Mouse (Mus musculus) megakaryocyte, embryonic 14.5 days (primary cell): ENCODE measurements around the gene Ankrd6.

Source experiments
- FLI1 ChIP-seq: IDR thresholded peaks from 2 replicates; pipeline ENCODE4 v1.6.1; 2012; ENCODE audit warnings: low read length, inconsistent platforms, mixed read lengths
- GATA1 ChIP-seq: IDR thresholded peaks from 3 replicates; pipeline ENCODE4 v1.6.1; 2012; ENCODE audit warnings: mixed read lengths, low read length, inconsistent platforms, borderline replicate concordance

DNA sequence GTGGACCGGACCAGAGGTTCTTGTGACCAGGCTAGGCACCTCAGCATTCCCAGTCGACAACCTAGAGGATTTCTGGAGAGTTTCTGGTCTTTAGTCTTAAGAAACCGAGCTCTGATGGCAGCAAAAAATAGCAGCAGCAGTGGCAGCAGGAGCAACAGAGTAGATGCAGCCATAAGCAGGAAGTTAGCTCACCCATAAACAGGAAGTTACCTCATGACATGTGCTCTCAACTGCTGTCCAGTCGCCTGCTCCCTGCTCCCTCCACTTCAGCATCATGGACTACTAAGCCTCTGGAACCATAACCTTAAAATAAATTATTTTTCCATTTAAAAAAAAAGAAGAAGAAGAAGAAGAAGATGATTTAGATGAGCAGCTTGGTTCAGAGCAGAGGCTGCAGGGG lies 161.6 kb downstream of the Ankrd6 start:
- TF ChIP-seq FLI1: no peak
- TF ChIP-seq GATA1: no peak
